Mouse (Mus musculus): Measurements from ENCODE around the gene Gne. TPM values are rescaled to one million over a fixed set of nuclear protein-coding genes. Genes with fewer than 3 reads are reported as not detected.

The Gne gene
- polyA plus RNA-seq, 1 experiment = 11.5 TPM

DNA sequence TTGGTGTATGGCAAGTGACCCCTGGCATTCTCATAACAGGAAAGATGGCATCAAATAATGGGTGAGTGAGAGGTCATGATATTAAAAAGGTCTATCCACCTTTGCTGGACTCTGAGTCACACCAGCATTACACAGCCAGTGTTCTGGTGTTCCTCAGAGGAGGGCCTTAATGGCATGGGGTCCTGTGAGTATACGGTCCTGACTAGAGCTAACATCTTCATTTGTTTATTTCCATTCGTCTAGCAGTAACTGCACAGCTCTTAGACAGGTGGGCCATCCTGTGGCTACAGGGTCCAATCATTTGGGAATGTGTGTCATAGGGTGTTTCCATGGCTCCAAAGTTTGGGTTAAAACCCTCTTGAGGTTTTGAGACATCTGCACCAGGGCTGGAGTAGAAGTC is 89.6 kb downstream of the Gne start:
- Histone ChIP-seq H3K4me1 (ENCODE audit: control insufficient read depth, insufficient read depth, low read length) (no peaks in the 10 kb centered on the region), H3K27ac (ENCODE audit: insufficient read depth, low read depth, low read length) (no peak overlapping the region), H3K4me3 (ENCODE audit: insufficient read depth, low read length) (no peak overlapping the region)
- TF ChIP-seq POLR2A (IDR thresholded peaks at IDR 0.05; ENCODE audit: borderline replicate concordance, low read depth, low read length) (no peak), CTCF (IDR thresholded peaks at IDR 0.05; ENCODE audit: low read depth, low read length) (no peak)

DNA sequence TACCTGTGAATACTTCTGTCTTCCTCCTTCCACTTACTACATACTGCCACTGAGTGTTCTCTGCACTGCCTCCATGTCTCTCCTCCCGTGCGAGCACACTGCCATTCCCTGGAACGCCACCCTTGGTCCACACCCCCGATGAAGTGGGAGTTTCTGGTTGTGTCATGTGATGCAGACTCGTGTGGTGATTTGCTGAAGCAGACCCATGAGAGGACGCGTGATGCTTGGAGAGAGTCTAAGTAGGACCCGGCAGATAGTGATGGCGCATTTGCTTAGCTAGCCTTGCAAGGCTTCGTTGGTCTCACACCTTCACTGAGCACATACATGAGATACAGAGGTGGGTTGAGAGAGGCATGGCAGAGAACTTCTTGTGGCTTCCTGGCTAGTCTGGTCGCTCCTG is 90.9 kb downstream of the Gne start:
- Histone ChIP-seq H3K4me1 (ENCODE audit: control insufficient read depth, insufficient read depth, low read length) (no peaks in the 10 kb centered on the region), H3K27ac (ENCODE audit: insufficient read depth, low read depth, low read length) (no peak overlapping the region), H3K4me3 (ENCODE audit: insufficient read depth, low read length) (no peak overlapping the region)
- no peak for TF ChIP-seq POLR2A (IDR thresholded peaks at IDR 0.05; ENCODE audit: borderline replicate concordance, low read depth, low read length)
- TF ChIP-seq CTCF (IDR thresholded peaks at IDR 0.05; ENCODE audit: low read depth, low read length) = no peak

DNA sequence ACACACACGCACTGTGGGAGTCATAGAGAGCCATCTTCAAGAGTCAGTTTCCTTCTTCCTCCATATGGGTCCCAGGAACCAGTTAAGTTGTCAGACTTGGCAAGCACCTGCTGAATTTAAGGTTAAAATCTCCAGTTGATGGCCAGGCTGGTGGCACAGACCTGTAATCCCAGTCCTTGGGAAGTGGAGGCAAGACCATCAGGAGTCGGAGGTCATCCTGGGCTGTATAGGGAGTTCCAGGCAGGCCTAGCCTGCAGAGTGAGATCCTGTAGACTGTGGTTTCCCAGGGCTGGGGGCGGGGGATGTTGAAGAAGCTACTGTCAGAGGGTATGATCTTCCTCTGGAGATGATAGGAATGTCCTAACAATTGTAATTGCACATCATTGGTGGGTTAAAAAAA is 95.0 kb downstream of the Gne start:
- no peak overlapping the region for H3K4me3 ChIP-seq (ENCODE audit: insufficient read depth, low read length)

DNA sequence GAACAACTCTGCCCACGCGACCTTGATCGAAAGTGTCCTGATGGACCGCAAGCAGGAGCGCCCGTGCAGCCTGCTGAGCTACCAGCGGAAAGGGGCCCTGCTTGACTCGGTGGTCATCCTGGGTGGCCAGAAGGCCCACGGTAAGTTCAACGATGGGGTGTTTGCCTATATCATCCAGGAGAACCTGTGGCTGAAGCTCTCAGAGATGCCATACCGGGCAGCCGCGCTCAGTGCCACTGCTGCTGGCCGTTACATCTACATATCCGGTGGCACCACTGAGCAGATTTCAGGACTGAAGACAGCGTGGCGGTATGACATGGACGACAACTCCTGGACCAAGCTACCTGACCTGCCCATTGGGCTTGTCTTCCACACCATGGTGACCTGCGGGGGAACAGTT is 99.7 kb downstream of the Gne start:
- TF ChIP-seq POLR2A (IDR thresholded peaks at IDR 0.05; ENCODE audit: borderline replicate concordance, low read depth, low read length) = no peak
- TF ChIP-seq CTCF (IDR thresholded peaks at IDR 0.05; ENCODE audit: low read depth, low read length) = no peak
- 0 out of 2 replicates have a peak, but pooled peaks cover 3% of the 10 kb centered on the region for H3K4me1 ChIP-seq (ENCODE audit: control insufficient read depth, insufficient read depth, low read length)
- no peak overlapping the region for H3K27ac ChIP-seq (ENCODE audit: insufficient read depth, low read depth, low read length)
- H3K4me3 ChIP-seq (ENCODE audit: insufficient read depth, low read length) = no peak overlapping the region

More for the DNA sequence above, 95.0 kb downstream of the Gne start:
- TF ChIP-seq CTCF (IDR thresholded peaks at IDR 0.05; ENCODE audit: low read depth, low read length) (no peak), POLR2A (IDR thresholded peaks at IDR 0.05; ENCODE audit: borderline replicate concordance, low read depth, low read length) (no peak)
- no peak overlapping the region for H3K27ac ChIP-seq (ENCODE audit: insufficient read depth, low read depth, low read length)
- H3K4me1 ChIP-seq (ENCODE audit: control insufficient read depth, insufficient read depth, low read length) = no peaks in the 10 kb centered on the region

Other genes starting within 250 kb of the Gne start
- gene Olfr157, start 244.0 kb downstream of the Gne start, polyA plus RNA-seq (2012; ENCODE audit: insufficient read depth, insufficient read length, missing spikeins) = 0.33 TPM in 1 of 2 replicates, not detected in the other
- gene Olfr155, start 232.6 kb downstream of the Gne start, polyA plus RNA-seq (2012; ENCODE audit: insufficient read depth, insufficient read length, missing spikeins) = not detected in 2 replicates
- gene Reck, start 208.6 kb downstream of the Gne start, polyA plus RNA-seq (2012; ENCODE audit: insufficient read depth, insufficient read length, missing spikeins) = 0.12 and 0.84 TPM in 2 replicates
- 1.8 and 2.1 TPM in 2 replicates for gene Glipr2, start 126.8 kb downstream of the Gne start, polyA plus RNA-seq (2012; ENCODE audit: insufficient read depth, insufficient read length, missing spikeins)
- not detected in 2 replicates for gene Ccin, start 100.7 kb downstream of the Gne start, polyA plus RNA-seq (2012; ENCODE audit: insufficient read depth, insufficient read length, missing spikeins)
- 840 and 888 TPM in 2 replicates for gene Clta, start 79.7 kb downstream of the Gne start, polyA plus RNA-seq (2012; ENCODE audit: insufficient read depth, insufficient read length, missing spikeins)
- 65.0 and 80.7 TPM in 2 replicates for gene Rnf38, start 149.6 kb upstream of the Gne start, polyA plus RNA-seq (2012; ENCODE audit: insufficient read depth, insufficient read length, missing spikeins)
- 15.3 and 17.0 TPM in 2 replicates for gene Melk, start 216.7 kb upstream of the Gne start, polyA plus RNA-seq (2012; ENCODE audit: insufficient read depth, insufficient read length, missing spikeins)